Mouse (Mus musculus) testis, adult 2 months (tissue): ENCODE results near the gene Ccna1. TPM values are rescaled to one million over a fixed set of nuclear protein-coding genes. Genes with fewer than 3 reads are reported as not detected.

Experiments used
- H3K27ac ChIP-seq: fragments of 200-500 bp; 2 replicates; pipeline ENCODE4 v1.5.1; 2012; ENCODE audit warnings: low read depth, low read length; ENCODE audit not compliant: control insufficient read depth, insufficient read depth
- H3K27me3 ChIP-seq: fragments of 200-500 bp; 2 replicates; pipeline ENCODE4 v1.6.1; 2012; ENCODE audit warnings: mild to moderate bottlenecking, low read length, moderate library complexity; ENCODE audit not compliant: control insufficient read depth, insufficient read depth
- H3K36me3 ChIP-seq: fragments of 200-500 bp; 2 replicates; pipeline ENCODE4 v1.6.1; 2012; ENCODE audit warnings: mild to moderate bottlenecking, low read length; ENCODE audit not compliant: control insufficient read depth, insufficient read depth
- H3K4me1 ChIP-seq: fragments of 200-500 bp; 2 replicates; pipeline ENCODE4 v1.6.1; 2012; ENCODE audit warnings: low read length; ENCODE audit not compliant: control insufficient read depth, insufficient read depth
- H3K4me3 ChIP-seq: fragments of 200-500 bp; 2 replicates; pipeline ENCODE4 v1.5.1; 2012; ENCODE audit warnings: low read depth, mild to moderate bottlenecking, low read length, moderate library complexity, mixed read lengths; ENCODE audit not compliant: control insufficient read depth
- CTCF ChIP-seq: fragments of 200-500 bp; IDR thresholded peaks from 2 replicates; pipeline ENCODE4 v1.5.1; 2012; ENCODE audit warnings: low read depth, mild to moderate bottlenecking, inconsistent platforms, low read length, moderate library complexity; ENCODE audit not compliant: control insufficient read depth, insufficient read depth, insufficient replicate concordance
- POLR2A ChIP-seq: fragments of 200-500 bp; IDR thresholded peaks from 2 replicates; pipeline ENCODE4 v1.6.1; 2012; ENCODE audit warnings: low read depth, mild to moderate bottlenecking, inconsistent platforms, low read length, moderate library complexity; ENCODE audit not compliant: control insufficient read depth
- polyA plus RNA-seq: library from polyadenylated mRNA; depleted of rRNA; stranded (reverse); fragments of >200 nt; gene quantifications from 2 replicates; pipeline ENCODE4 v1.2.3, GENCODE M21; 2012; rRNA removed

The Ccna1 gene
- polyA plus RNA-seq, 1 experiment = 144 TPM

DNA sequence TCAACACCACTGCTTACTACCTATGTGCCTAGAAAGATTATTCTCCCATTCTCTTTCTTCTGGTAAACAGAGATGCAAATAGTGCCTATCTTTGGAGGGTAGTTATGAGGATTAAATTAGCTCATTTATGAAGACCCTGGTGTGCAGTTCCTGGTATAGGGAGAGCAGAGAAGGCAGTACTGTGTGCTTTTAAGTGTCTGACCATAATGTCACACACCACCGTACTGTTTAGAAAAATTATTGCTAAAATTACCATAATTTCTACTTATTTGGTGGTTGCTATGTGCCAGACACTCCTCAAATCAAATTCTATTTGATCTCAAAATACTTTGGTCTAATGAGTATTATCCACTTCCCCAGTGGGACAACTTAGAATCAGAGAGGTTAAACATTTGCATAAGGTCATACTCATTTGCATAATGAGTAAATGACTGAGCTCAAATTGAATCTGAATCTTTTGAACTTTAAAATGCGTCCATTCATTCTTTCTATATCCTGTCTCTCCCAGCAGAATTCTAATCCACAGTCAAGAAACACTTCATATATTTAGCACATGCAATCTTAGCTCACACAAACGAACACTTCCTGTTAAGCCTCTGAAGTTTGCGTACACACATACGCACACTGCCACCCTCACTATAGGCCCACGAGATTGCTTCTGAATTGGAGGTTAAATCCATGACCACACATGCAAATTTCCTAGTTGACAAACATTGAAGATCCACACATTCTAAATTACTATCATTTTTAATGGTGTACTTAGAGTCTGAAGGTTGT, 46.1 kb downstream of the Ccna1 start:
- no peaks in the 10 kb centered on the region for H3K27me3 ChIP-seq
- no peak overlapping the region for H3K27ac ChIP-seq
- TF ChIP-seq CTCF = no peak
- TF ChIP-seq POLR2A = no peak
- H3K36me3 ChIP-seq = no peaks in the 10 kb centered on the region
- H3K4me1 ChIP-seq = no peaks in the 10 kb centered on the region
- H3K4me3 ChIP-seq = no peak overlapping the region

DNA sequence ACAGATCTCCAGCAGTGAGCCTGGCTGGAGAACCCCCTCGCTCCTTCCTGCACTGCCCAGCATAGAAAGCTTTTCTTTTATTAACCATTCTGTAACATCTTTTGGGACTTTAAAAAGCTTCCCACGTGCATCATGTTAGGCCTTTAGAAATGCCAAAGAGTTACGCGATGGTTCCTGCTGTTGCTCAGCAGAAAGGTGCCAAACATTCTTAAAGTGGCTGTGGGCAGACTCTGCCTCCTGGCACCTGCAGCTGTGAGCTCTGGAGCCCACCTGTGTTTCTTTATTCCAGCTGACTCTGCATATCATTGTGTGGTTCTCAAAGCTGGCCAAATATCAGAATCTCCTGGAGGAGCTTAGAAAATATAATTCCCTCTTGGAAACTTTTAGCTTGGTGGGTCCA, 51.3 kb downstream of the Ccna1 start:
- Histone ChIP-seq H3K4me1 (no peaks in the 10 kb centered on the region), H3K27me3 (no peaks in the 10 kb centered on the region), H3K27ac (no peak overlapping the region), H3K4me3 (no peak overlapping the region), H3K36me3 (no peaks in the 10 kb centered on the region)
- TF ChIP-seq CTCF (no peak), POLR2A (no peak)

DNA sequence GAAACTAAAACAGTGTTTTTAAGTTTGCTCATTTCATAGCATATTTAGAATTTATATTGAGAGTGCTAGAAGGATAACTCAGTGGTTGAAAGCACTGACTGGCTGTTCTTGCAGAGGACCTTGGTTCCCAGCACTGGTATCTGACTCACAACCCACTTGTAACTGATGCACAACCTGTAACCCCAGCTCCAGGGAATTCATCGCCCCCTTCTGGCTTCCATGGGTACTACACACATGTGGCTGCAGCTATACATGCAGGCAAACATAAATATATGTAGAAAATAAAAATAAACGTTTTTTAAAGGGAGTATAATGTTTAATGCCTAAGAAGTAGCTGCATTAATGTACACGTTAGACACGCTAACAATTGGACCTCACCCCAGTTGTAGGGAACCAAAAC, 53.6 kb downstream of the Ccna1 start:
- Histone ChIP-seq H3K4me3 (no peak overlapping the region), H3K4me1 (no peaks in the 10 kb centered on the region), H3K27me3 (no peaks in the 10 kb centered on the region), H3K27ac (no peak overlapping the region), H3K36me3 (no peaks in the 10 kb centered on the region)
- TF ChIP-seq CTCF = peak; percentile 56; the same call in 1 of the 2 replicates
- no peak for TF ChIP-seq POLR2A

Other genes with a start within 250 kb of the Ccna1 start
- gene Rfxap, start 247.7 kb downstream of the Ccna1 start, polyA plus RNA-seq = 20.8 and 23.1 TPM in 2 replicates
- gene Sertm1, start 139.6 kb downstream of the Ccna1 start, polyA plus RNA-seq = 0.02 and 0.05 TPM in 2 replicates
- gene Spg20, start 56.6 kb upstream of the Ccna1 start, polyA plus RNA-seq = 11.1 and 12.9 TPM in 2 replicates
- gene Ccdc169, start 81.8 kb upstream of the Ccna1 start, polyA plus RNA-seq = 113 and 137 TPM in 2 replicates
- gene Sohlh2, start 126.5 kb upstream of the Ccna1 start, polyA plus RNA-seq = 9.5 and 10.2 TPM in 2 replicates
- gene Dclk1, start 186.9 kb upstream of the Ccna1 start, polyA plus RNA-seq = 3.0 and 3.4 TPM in 2 replicates